Mouse (Mus musculus) G1E (cell line): ENCODE data around the gene Bri3.

ENCODE experiments used
- CTCF ChIP-seq: IDR thresholded peaks from 2 replicates; pipeline ENCODE4 v1.5.1; 2012; ENCODE audit warnings: low read depth, low read length, inconsistent platforms, mixed read lengths
- GATA1 ChIP-seq: IDR thresholded peaks from 2 replicates; pipeline ENCODE4 v1.6.1; 2012; ENCODE audit warnings: borderline replicate concordance, low read length, inconsistent platforms, mixed read lengths
- POLR2AphosphoS5 ChIP-seq: IDR thresholded peaks from 2 replicates; pipeline ENCODE4 v1.6.1; 2012; ENCODE audit warnings: low read depth, low read length, inconsistent platforms; ENCODE audit not compliant: insufficient replicate concordance
- TAL1 ChIP-seq: conservative IDR thresholded peaks from 2 replicates; pipeline ENCODE4 v1.6.1; 2012; ENCODE audit warnings: low read depth, low read length, inconsistent platforms, mixed read lengths

- TF ChIP-seq TAL1 (no peak), POLR2AphosphoS5 (no peak), GATA1 (no peak), CTCF (no peak)
Observed at GRCm38 (mm10) chr5:144321681-144322080, 77.4 kb downstream of the Bri3 start.
